Mouse (Mus musculus): Measurements from ENCODE around the gene Xirp2. TPM values are rescaled to one million over a fixed set of nuclear protein-coding genes. Genes with fewer than 3 reads are reported as not detected.

The Xirp2 gene
- total RNA-seq, 2 experiments from 2014 or later = 0.04 TPM; not detected in 1

DNA sequence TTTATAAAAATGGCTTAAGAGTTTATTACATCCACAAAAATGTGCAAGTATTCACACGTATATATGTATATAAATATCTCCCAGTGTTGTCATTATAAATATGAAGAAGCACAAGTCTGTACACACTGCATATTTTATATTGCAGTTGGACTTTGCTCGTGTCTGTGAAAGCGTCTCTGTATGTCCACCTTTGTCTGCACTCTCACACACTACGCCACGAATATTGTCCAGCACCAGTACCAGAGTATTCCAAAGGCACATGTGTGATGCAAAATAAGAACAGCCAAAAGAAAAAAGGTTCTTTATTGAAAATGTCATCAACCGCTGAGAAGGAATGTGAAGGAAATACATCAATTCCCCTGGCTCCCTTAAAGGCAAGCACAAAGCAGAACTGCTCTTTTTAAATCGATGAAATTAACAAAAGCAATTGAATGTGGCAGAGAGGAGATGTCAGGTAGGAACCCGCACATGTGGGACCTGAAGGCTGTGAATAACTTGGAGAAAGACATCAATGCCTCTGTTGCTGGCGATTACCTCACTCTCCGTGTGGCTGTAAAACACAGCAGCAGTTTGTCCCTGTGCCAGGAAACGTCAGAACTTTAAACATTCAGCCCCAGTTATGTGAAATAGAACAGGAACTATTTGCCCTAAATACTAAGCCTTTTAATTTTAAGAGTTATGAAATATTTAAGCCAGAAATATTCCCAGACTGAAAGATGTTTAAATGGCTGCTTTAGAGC, 96.3 kb downstream of the Xirp2 start:
- intact Hi-C loops (cut with DNase I) = no loop called here
- no peak for DNase-seq (ENCODE audit: low spot score in 2 of 2)

GRCm38 (mm10) chr2:67544426-67544825, 98.6 kb downstream of the Xirp2 start:
- intact Hi-C loops (cut with DNase I) = no loop called here
- no peak for DNase-seq (ENCODE audit: low spot score in 2 of 2)

DNA sequence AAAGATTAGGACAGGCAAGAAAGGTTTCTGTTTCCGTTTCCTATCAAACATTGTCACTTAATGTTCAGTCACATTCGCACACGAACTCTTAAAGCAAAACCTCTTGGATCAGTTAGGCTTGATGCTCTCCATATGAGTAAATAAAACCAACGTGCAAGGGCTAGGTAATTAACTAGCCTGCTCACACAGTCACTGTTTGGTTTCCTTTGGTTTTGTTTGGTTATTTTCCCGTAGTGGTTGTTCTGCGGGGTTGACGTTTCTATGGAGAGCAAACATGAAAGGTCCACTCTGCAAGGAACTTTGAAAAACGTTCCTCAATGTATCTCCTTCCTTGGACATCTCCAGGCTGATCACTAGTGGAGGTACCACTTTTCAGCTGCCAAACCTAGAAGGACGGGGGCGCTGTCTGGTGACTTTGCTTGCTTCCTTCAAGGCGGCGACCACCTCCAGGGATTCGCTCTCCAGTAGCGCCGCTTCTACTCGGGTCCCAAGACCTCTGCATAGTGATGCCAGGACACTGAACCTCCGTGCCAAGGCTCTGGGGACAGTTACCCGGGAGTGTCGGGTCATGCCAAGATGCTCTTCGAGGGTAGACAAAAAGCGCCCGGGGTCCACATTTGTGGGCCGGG, 119.2 kb downstream of the Xirp2 start:
- intact Hi-C loops (cut with DNase I) = loop anchor here (5.0 kb wide), 2 partner anchors 87 to 782 kb away; no protein-coding TSS in a partner anchor
- DNase-seq (ENCODE audit: low spot score in 2 of 2) = peak; percentile 64 to 73

GRCm38 (mm10) chr2:67565480-67566331, 119.9 kb downstream of the Xirp2 start, which contains the start of gene B3galt1:
TSS of gene B3galt1 (plus strand) at chr2:67565871.
- intact Hi-C loops (cut with DNase I) = loop anchor here (5.0 kb wide), 2 partner anchors 87 to 782 kb away; no protein-coding TSS in a partner anchor
- DNase-seq (ENCODE audit: low spot score in 2 of 2) = peak; percentile 92 to 93

DNA sequence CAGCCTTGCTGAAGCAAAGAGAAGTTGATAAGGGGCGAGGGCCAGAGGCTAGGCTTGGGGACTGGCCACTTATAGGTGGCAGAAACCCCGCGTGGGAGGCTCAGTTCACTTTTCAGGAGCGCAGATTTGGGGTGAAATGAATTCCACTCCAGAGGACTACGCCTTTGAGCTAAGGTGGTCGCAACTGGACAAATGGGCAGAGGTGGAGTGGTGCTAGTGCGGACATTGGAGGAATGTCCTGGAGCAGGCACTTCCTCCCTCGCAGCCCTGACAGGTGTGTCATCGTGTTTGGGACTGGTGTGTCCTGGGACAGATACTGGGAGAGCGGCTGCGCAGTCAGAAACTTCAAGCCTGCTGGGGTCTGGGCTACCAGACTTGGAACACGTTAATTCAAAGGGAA, 120.8 kb downstream of the Xirp2 start:
- intact Hi-C loops (cut with DNase I) = loop anchor here (5.0 kb wide), 2 partner anchors 86 to 781 kb away; no protein-coding TSS in a partner anchor
- no peak for DNase-seq (ENCODE audit: low spot score in 2 of 2)

GRCm38 (mm10) chr2:67567141-67567680, 121.4 kb downstream of the Xirp2 start:
- intact Hi-C loops (cut with DNase I) = loop anchor here (5.0 kb wide), 2 partner anchors 85 to 780 kb away; no protein-coding TSS in a partner anchor
- peak in 1 of 2 experiments; percentile 10 for DNase-seq (ENCODE audit: low spot score in 2 of 2)

Other genes with a start within 250 kb of the Xirp2 start
- not detected for gene Gm21830, start 32.3 kb upstream of the Xirp2 start, total RNA-seq (2021)
- gene Gm26727, start 12.8 kb upstream of the Xirp2 start, total RNA-seq (2021) = not detected
- gene B3galt1, start 119.9 kb downstream of the Xirp2 start, total RNA-seq (2021) = 10 to 100 TPM; 87.0 to 94.4 TPM